Mouse (Mus musculus) retina, postnatal 7 days (tissue): ENCODE results near the gene Pa2g4.
"Not testable (repeated sequence)": the region's sequence is repeated elsewhere in the genome, so short reads cannot be mapped to it uniquely, and the experiment has no call there.

Experiments
- DNase-seq: peaks from one replicate; pipeline ENCODE4 v3.0.0-alpha.2; 2012; ENCODE audit warnings: low read depth, low spot score

The Pa2g4 gene

GRCm38 (mm10) chr10:128565788-128566531 lies at the start of gene Pa2g4:
Gene Pa2g4 (minus strand): TSS chr10:128565987.
- peak; percentile 98 for DNase-seq

DNA sequence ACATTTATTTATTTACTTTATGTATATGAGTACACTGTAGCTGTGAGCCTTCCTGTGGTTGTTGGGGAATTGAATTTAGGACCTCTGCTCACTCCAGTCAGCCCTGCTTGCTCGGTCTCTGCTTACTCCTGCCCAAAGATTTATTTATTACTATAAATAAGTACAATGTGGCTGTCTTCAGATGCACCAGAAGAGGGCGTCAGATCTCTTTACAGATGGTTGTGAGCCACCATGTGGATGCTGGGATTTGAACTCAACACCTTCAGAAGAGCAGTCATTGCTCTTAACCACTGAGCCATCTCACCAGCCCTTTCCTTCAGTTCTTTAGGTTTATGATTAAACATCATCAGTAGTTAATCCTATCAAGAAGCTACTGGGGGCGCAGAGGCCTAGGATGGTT lies 49.1 kb upstream of the Pa2g4 start:
- no peak for DNase-seq

- not testable (repeated sequence) for DNase-seq
These were observed 48.0 kb upstream of the Pa2g4 start for GRCm38 (mm10) chr10:128613820-128614219.

GRCm38 (mm10) chr10:128613154-128613440 lies 47.3 kb upstream of the Pa2g4 start:
- no peak for DNase-seq

DNA sequence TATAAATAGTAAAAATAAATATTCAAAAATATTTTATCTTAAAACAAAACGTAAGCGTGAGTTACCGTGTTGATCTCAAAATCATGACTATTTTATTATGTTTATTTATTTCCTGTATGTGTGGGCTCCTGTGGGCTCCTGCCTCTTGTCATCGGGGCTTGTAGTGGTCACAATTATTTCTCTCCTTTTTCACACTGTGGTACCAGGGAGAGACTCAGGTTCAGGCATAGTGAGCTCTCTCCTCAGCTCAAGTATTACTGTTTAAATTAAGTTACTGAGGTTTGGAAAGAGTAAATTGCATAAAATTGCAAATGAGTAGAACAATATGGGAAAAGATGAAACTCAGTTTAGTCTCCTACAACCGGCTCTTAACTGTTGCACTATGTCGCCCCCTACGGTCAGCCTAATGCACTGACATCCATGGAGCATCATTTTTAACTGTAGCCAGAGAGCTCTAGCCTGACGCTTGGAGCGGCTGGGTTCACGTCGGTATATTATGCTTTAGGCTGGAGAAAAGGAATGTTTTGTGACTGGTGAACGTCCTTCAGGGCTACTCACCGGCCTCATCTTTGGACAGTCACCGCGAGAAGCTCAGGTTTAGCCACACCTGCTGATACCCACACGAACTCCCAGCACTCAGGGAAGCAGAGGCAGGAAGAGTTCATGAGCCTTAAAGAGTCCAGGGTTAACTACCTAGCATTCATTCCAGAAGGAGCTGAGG lies 46.8 kb upstream of the Pa2g4 start:
- DNase-seq = peak; percentile 74

DNA sequence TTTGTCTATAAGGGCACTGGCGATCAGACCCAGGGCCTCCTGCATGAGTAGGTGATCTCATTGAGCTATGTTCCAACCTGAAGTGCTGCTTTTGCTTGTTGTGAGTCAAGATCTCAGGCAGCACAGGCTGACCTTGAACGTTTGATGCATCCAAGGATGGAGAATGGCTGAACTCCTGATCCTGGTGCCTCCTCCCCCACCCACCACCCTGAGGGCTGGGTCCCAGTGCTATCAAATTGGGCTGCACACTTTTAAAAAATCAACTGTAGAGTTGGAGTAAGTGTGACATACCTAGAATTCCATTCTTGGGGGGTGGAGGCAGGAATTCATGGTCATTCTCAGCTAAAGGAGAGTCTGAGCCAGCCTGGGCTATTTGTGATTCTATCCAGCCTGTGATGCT lies 40.7 kb upstream of the Pa2g4 start:
- DNase-seq = no peak

DNA sequence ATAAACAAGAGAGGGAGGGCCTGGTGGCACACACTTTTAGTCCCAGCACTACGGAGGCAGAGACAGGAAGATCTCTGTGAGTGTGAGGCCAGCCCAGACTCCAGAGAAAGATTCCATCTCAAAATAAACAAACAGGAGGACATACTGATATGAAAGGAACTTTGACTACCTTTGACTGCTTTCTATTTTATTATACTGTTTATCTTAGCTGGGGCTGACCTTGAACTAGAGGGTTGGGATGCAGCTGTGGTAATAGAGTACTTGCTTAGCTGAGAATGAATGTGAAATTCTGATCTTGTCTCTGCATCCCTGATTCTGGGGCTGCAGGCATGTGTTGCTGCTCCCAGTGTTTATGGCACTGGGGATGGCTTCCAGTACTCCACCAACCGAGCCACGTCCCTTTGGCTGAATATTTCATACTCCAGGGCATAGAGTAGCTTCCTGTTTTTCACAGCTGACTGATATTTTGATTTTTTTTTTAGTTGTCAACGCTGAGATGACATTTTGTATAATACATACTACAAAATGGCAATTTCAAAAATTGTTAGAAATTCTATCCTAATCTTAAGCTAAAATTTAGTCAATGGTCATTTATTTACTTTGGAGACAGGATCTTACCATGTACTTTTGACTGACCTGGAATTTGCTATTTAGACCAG lies 36.8 kb upstream of the Pa2g4 start:
- DNase-seq = no peak

DNA sequence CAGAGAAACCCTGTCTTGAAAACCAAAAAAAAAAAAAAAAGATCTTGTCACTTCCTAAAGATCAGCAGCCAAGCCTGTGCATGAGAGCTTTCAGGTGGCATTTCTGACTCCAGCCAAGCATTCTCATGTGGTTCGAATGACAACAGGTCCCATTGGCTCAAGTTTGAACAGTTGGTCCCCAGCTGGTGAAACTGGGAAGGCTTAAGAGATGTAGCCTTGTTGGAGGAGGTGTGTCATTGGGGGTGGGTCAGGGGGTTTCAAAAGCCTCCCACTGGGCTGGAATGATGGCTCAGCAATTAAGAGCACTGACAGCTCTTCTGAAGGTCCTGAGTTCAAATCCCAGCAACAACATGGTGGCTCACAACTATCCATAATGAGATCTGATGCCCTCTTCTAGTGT lies 35.7 kb upstream of the Pa2g4 start:
- no peak for DNase-seq

DNA sequence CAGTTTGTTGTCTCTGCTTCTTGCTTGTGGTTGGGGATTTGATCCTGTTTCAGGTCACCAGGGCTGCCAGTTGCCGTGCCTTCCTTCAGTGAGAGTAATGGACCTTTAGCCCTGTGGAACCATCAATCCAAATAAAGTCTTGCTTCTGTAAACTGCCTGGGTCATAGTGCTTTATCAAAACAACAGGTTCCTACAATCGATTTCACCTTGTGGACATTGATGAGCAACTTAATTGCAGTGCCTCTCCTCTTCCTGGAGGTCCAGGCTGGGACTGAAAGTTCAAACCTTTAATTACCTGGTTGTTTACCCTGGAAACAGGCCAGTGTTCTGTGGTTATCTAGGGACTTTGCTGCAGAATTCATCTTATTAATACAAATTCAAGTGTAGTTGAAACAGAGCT lies 32.7 kb upstream of the Pa2g4 start:
- no peak for DNase-seq

GRCm38 (mm10) chr10:128592797-128593196 lies 27.0 kb upstream of the Pa2g4 start:
- DNase-seq = no peak

DNA sequence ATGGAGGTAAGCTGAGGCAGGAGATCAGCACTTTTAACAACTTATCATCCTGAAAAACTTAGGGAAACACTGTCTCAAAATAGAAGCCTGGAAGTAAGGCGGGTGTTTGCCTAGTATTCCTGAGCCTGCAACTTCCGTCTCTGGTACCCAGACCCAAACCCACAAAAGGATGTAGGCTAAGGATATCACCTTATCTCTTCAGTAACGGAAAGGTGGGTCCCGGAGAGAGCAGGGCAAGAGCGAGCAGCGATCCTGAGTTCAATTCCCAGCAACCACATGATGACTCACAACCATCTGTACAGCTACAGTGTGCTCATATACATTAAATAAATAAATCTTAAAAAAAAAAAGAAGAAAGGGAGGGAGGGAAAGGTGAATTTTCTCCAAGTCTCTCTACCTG lies 25.6 kb upstream of the Pa2g4 start:
- no peak for DNase-seq

DNA sequence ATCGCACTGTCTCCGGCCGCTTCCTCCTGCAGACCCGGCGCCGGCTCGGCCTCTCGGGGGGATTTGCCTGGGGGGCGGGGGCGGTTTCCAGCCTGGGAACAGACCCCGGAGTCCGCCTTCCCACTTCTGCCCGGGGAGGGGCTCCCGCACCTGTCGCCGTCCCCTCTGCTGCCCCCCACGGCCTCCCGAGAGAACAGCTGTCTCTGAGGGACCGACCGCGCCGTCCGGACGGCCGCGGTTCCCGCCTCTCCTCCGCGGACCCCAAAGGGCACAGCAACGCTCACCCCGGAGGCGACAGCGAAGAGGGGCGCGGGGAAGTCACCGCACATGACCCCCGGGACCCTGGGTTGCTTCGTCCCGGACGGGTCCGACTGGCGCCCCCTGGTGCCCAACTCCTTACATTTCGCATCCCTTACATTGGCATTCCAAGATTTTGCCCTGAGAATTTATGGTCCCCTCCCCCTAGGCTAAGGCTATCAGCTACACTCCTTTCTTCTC lies 24.5 kb upstream of the Pa2g4 start:
- DNase-seq = peak; percentile 33

DNA sequence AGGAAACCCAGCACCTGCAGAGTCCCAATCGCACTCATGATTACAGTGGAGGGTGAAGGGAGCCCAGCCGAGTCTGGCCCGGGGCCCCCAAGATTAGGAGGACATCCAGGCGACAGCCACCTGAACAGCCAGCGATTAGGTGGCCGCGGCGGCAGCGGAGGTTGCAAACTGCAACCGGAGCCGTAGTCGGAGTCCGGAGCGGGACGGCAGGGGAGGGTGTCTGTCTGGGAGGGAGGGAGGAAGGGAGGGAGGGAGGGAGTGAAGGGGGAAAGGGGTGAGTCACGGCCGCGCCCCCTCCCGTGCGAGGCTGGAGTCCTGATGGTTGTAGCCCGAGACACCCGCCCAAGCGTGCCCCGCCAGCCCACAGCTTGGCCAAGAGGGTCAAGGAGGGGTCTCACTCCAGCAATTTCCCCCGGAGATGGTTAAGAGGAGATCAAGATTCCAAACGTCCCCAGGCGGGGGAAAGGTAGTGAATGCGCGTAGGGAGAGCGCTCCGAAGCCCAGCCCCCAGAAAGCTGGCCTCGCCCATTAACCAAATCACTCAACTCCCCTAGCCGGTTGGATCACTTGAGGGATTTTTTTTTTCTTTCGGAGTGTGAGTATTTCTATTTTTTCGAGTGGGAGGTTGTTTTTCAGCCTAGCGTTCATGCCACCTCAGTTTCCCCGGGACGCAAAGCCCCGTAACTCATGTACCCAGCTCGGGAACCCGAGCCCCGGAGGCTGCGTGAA lies 23.8 kb upstream of the Pa2g4 start, which contains the start of gene Erbb3:
TSS of gene Erbb3 (minus strand) at position 189 of the 729 bp plus-strand sequence.
- DNase-seq = no peak

GRCm38 (mm10) chr10:128588775-128589463 lies 23.1 kb upstream of the Pa2g4 start:
- DNase-seq = no peak

DNA sequence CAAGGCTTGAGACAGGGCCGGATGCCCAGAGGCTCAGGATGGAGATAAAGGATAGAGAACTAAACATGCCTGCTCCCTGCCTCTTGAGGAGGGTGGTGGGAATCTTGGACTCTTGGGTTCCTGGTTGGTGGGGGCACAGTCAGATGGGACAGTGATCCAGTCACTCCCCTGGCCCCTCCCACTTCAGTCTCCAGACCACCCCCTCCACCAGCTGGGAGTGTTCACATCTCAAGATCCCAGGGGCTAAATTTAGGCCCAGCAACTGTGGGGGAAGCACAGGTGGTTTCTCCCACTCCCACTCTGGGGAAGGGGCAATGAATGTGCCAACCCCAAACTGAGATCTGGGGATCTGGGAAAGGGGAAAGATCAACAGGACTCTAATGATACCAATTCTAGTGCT lies 22.3 kb upstream of the Pa2g4 start:
- no peak for DNase-seq

DNA sequence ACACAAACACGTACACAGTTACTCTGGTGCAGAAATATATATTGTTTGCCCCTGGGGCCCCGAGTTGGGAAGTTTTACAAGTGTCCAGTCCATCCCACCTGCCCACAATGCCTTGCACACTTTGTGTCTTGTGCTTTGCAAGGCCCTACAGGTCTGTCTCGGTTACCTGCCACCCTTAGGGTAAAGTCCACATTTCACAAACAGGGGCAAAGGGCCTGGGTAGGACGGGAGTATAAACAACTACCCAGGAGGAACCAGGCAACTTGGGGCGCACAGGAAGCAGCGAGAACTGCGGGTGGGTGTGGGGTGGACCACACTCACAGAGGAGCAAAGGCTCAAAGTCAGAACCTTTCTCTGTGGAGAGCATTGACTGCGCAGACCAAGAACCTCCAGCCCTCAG lies 21.9 kb upstream of the Pa2g4 start:
- no peak for DNase-seq

DNA sequence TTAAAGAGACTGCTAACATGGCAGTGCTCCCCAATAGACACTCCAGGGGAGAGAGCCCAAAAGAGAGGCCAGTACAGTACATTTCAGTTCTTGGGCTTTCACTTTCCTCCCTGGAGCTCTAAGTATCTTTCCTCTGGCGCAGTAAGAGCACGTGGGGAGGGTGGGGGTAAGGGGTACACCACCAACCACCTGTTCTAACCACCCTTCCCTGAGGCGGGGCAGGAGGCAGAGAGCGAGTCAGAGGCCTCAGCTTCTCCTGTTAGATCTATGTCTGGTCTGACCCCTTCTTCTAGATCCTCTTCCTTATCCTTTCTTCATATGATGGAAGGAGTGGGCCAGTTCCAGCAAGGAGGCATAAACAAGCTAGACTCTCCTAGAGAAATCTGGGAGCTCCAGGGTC lies 21.3 kb upstream of the Pa2g4 start:
- DNase-seq = no peak

GRCm38 (mm10) chr10:128586546-128586945 lies 20.8 kb upstream of the Pa2g4 start:
- DNase-seq = no peak

- DNase-seq = no peak
These were observed 18.6 kb upstream of the Pa2g4 start for GRCm38 (mm10) chr10:128584386-128584785.

GRCm38 (mm10) chr10:128583644-128584043 lies 17.9 kb upstream of the Pa2g4 start:
- no peak for DNase-seq

DNA sequence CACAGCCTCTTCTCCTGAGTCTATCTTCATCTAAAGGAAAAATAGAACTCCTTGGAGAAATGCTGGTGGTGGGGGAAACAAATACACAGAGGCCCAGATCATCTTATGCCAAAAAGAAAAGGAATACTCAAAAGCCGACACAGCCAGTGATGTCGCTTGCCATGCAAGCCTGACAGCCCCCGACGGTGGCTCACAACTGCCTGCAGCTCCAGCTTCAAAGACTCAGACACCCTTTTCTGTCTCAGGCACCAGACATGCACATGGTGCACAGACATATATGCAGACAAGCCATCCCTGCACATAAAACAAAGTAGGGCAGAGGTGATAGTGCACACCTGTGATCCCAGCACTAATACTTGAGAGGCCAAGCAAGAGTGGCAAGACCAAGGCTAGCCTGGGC lies 13.9 kb upstream of the Pa2g4 start:
- no peak for DNase-seq
